Mouse (Mus musculus) bone marrow, adult 2 months (tissue): Measurements from ENCODE around the gene Nt5c3.

Experiments
- CTCF ChIP-seq: fragments of 200-500 bp; IDR thresholded peaks from 2 replicates; pipeline ENCODE4 v1.5.1; 2011; ENCODE audit warnings: low read length, control low read depth; ENCODE audit not compliant: control insufficient read depth, insufficient read depth
- POLR2A ChIP-seq: fragments of 200-500 bp; IDR thresholded peaks from 2 replicates; pipeline ENCODE4 v1.6.1; 2011; ENCODE audit warnings: low read depth, mild to moderate bottlenecking, control low read depth, low read length, borderline replicate concordance; ENCODE audit not compliant: control insufficient read depth

DNA sequence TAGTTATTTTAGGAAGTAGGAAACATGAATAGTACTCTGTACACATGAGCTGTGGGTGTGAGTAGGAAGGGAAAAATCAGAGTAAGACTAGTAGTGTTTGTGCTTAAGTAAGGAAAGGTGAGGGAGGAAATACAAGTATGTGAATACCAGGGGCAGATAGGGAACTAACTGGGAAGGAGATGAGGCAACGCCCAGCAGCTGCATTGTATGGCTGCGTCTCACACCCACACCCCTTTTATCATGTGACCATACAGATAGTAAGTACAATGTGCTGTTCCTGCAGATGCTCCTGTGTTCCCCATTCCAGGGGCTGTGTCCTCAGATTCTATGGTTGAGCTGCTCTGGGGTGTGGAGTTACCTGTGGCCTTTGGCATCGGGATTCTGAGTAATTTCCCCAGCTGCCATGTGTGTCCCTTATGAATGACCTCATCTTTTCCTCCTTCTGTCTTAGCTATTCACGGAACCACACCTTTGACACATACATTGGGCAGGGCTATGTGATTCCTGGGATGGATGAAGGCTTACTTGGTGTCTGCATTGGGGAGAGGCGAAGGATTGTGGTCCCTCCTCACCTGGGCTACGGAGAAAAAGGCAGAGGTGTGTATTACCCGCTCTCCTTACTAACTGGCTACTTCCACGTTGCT is 63.4 kb downstream of the Nt5c3 start:
- no peak for TF ChIP-seq CTCF
- no peak for TF ChIP-seq POLR2A
